Mouse (Mus musculus) heart, embryonic 14.5 days (tissue): ENCODE data around the gene Crhr2. TPM values are rescaled to one million over a fixed set of nuclear protein-coding genes. Genes with fewer than 3 reads are reported as not detected.

Source experiments
- ATAC-seq: fragments of 200-750 bp; cut with Nextera tagmentation; 2 replicates; pipeline ENCODE4 v1.8.0; 2017; ENCODE audit warnings: low read depth, moderate TSS enrichment; ENCODE audit not compliant: insufficient number of reproducible peaks, insufficient read depth, low FRiP score
- H3K27ac ChIP-seq, 2 experiments: fragments of 200-500 bp in 1 of 2; fragments of 300-500 bp in 1 of 2; sonication (generic) in 1 of 2; replicated peaks in 1 of 2; 2 replicates each; pipeline ENCODE4 v1.5.1; 2012 to 2014; ENCODE audit warnings: low read depth in 2 of 2, low read length in 2 of 2, control low read depth in 1 of 2, mild to moderate bottlenecking in 1 of 2, mixed read lengths in 1 of 2; ENCODE audit not compliant: control insufficient read depth in 1 of 2, insufficient read depth in 1 of 2
- H3K27me3 ChIP-seq: fragments of 300-500 bp; sonication (generic); 2 replicates; pipeline ENCODE4 v1.6.1; 2014; ENCODE audit warnings: mild to moderate bottlenecking, low read length, control low read depth; ENCODE audit not compliant: control insufficient read depth, insufficient read depth
- H3K36me3 ChIP-seq: fragments of 300-500 bp; sonication (generic); 2 replicates; pipeline ENCODE4 v1.6.1; 2014; ENCODE audit warnings: mild to moderate bottlenecking, control low read depth, low read length, mixed read lengths; ENCODE audit not compliant: control insufficient read depth, insufficient read depth
- H3K4me1 ChIP-seq, 2 experiments: fragments of 200-500 bp in 1 of 2; fragments of 300-500 bp in 1 of 2; sonication (generic) in 1 of 2; 2 replicates each; pipeline ENCODE4 v1.6.1; 2012 to 2014; ENCODE audit warnings: low read length in 2 of 2, control low read depth in 1 of 2, mixed read lengths in 1 of 2; ENCODE audit not compliant: control insufficient read depth in 2 of 2, insufficient read depth in 2 of 2
- H3K4me2 ChIP-seq: fragments of 300-500 bp; sonication (generic); 2 replicates; pipeline ENCODE4 v1.6.1; 2014; ENCODE audit warnings: mild to moderate bottlenecking, low read length
- H3K4me3 ChIP-seq, 2 experiments: fragments of 200-500 bp in 1 of 2; fragments of 300-500 bp in 1 of 2; sonication (generic) in 1 of 2; 2 replicates each; pipeline ENCODE4 v1.5.1; 2012 to 2014; ENCODE audit warnings: low read length in 2 of 2, mild to moderate bottlenecking in 2 of 2, control low read depth in 1 of 2, low read depth in 1 of 2, moderate library complexity in 1 of 2; ENCODE audit not compliant: control insufficient read depth in 1 of 2, insufficient read depth in 1 of 2
- H3K9ac ChIP-seq: fragments of 300-500 bp; sonication (generic); 2 replicates; pipeline ENCODE4 v1.6.1; 2014; ENCODE audit warnings: mild to moderate bottlenecking, low read length
- H3K9me3 ChIP-seq: fragments of 300-500 bp; sonication (generic); 2 replicates; pipeline ENCODE4 v1.6.1; 2016; ENCODE audit warnings: low read length, control low read depth; ENCODE audit not compliant: control insufficient read depth
- WGBS: fragments of 180-500 bp; shearing (Covaris S2); extraction: QIAGEN DNeasy Blood & Tissue Kit; methylation state at CpG from one replicate; pipeline ENCODE4 v1.1.7; 2014; 5-methylcytosine and 5-hydroxymethylcytosine counted together
- polyA plus RNA-seq: library from polyadenylated mRNA; unstranded; fragments of >200 nt; fragmentation: Nextera tagmentation; extraction: Ambion mirVana; gene quantifications from 2 replicates; pipeline ENCODE4 v1.2.1, GENCODE M21; 2014

Gene Crhr2
- polyA plus RNA-seq, 1 experiment from 2014 or later: 10.0 TPM

DNA sequence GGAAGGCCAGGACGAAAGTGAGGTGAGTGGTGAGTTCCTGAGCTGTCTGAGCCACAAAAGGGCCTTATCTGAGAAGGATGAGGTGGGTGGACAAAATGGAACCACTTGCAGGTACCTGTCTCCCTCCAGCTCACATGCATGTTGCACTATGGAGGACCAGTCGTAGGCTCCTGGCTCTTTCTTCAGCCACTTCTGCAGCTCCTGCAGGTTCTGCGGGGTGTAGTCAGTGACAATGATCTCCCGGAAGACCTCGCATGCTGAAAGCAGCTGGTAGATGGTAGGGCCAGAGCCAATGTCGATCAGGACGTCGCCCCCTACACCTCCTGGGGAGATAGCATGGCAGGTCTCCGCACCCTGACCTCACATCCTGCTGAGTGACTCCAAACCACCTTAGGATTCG, 40.4 kb upstream of the Crhr2 start:
- H3K9me3 ChIP-seq: no peaks in the 10 kb centered on the region
- H3K27ac ChIP-seq: no peak overlapping the region
- H3K27me3 ChIP-seq: no peaks in the 10 kb centered on the region
- H3K9ac ChIP-seq: no peak overlapping the region
- peaks cover 2 to 4% of the 10 kb centered on the region in 2 experiments; a peak in 3 of 4 replicates for H3K4me1 ChIP-seq
- H3K36me3 ChIP-seq: no peaks in the 10 kb centered on the region
- H3K4me2 ChIP-seq: no peak overlapping the region
- WGBS: 62% methylated on average over 10 of the region's 10 CpGs
- no peak; the same call in 1 of the 2 replicates for ATAC-seq
- H3K4me3 ChIP-seq: no peak overlapping the region

DNA sequence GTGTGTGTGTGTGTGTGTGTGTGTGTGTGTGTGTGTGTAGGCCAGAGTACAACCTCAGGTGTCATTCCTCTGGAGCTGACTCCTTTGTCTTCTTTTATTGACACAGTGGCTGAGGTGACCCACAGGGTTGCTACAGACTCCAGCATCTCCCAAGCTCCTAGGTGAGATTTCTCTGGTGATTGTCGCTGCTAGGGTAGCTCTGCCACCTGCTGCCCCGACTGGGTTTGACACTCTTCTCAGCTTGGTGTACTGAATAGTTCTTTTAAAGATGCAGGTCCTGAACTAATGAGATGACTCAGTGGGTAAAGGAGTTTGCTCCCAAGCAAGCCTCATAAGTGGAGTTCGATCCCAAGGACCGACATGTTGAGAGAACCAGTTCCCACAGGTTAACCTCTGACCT, 38.8 kb upstream of the Crhr2 start:
- Histone ChIP-seq H3K9ac (no peak overlapping the region), H3K27ac (no peak overlapping the region), H3K36me3 (no peaks in the 10 kb centered on the region), H3K4me2 (no peak overlapping the region), H3K27me3 (0 out of 2 replicates have a peak, but pooled peaks cover 2% of the 10 kb centered on the region), H3K4me1 (peaks cover 2 to 4% of the 10 kb centered on the region in 2 experiments; a peak in 3 of 4 replicates), H3K4me3 (no peak overlapping the region), H3K9me3 (no peaks in the 10 kb centered on the region)
- ATAC-seq: no peak
- WGBS: 57% methylated on average over 4 of the region's 4 CpGs

DNA sequence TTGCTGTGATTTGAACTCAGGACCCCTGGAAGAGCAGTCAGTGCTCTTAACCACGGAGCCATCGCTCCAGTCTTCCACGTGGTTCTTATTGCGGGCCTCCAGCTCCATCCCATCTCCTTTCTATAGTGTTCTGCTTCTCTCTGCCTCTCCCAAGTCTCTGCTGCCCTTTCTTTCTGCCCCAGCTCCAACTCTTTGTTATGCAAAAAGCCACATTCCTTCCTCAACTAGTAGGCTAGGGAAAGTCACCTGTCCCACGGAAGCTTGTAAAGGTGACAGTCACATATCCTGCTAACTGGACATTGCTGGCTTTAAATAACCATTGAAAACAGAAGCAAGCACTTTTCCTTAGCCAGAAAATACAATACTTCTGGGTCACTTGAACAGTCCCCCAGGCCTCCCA, 37.0 kb upstream of the Crhr2 start:
- Histone ChIP-seq H3K9ac (no peak overlapping the region), H3K9me3 (no peaks in the 10 kb centered on the region), H3K4me1 (no peaks in the 10 kb centered on the region), H3K4me3 (no peak overlapping the region), H3K27me3 (0 out of 2 replicates have a peak, but pooled peaks cover 2% of the 10 kb centered on the region), H3K27ac (no peak overlapping the region), H3K36me3 (no peaks in the 10 kb centered on the region), H3K4me2 (no peak overlapping the region)
- 63% methylated on average over 5 of the region's 5 CpGs for WGBS
- no peak for ATAC-seq

DNA sequence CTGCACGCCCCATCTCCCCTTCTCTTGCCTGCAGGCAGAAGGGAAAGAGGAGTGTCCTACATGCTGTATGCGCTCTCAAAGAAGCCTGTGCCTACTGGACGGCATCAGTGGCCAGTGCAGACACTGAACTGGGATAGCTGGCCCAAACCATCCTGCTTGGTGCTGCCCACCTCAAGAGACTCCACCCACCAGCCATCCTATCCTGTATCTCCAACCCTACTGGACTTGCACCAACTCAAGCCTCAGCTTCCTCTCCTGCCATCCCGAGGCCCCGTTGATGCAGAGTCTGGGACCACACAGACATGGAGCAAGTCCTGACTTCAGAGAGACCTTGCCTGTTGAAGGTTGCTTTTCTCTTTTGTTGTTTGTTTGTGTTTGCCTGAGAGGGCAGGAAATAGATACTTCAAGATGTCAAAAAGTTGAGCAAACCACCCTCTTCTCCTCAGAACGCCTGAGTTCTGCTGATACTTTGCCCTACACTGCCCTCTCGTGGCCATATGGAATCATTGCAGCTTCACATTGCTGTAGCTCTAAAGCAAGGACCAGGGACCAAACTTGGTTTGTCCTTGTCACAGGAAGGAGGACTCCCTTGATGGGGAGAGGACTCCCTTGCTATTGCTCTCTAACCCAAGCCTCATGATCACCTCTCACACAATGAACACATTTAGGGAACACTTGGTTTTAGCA, 34.1 kb upstream of the Crhr2 start:
- Histone ChIP-seq H3K27ac (no peak overlapping the region), H3K27me3 (0 out of 2 replicates have a peak, but pooled peaks cover 2% of the 10 kb centered on the region), H3K36me3 (no peaks in the 10 kb centered on the region), H3K9ac (no peak overlapping the region), H3K9me3 (no peaks in the 10 kb centered on the region), H3K4me1 (no peaks in the 10 kb centered on the region), H3K4me3 (no peak overlapping the region), H3K4me2 (no peak overlapping the region)
- WGBS: 51% methylated on average over 7 of the region's 7 CpGs
- no peak for ATAC-seq

DNA sequence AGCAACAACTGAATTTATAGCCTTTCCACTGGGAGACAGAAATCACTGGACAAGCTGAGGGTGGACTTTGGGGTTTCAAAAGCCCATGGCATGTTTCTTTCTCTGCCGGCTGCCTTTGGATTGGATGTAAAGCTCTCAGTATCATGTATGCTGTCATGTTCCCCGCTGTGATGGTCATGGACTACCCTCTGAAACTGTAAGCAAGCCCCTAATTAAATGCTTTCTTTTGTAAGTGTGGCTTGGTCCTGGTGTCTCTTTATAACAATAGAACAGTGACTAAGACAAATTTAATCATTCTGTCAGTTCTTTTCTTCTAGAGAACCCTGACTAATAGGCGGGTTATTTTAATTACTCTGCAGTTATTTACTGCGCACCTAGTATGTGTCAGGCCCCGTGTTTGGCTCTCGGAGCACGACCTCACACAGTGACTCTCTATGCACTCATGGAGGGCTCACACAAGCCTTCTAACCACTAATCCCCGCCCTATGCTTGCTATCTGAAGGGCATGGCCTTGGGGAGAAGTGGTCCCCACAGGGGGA, 30.3 kb upstream of the Crhr2 start:
- no peak overlapping the region for H3K4me2 ChIP-seq
- no peak for ATAC-seq
- no peaks in the 10 kb centered on the region for H3K9me3 ChIP-seq
- no peak overlapping the region for H3K27ac ChIP-seq
- H3K27me3 ChIP-seq: 0 out of 2 replicates have a peak, but pooled peaks cover 2% of the 10 kb centered on the region
- no peak overlapping the region for H3K4me3 ChIP-seq
- H3K4me1 ChIP-seq: no peaks in the 10 kb centered on the region
- 85% methylated on average over 8 of the region's 8 CpGs for WGBS
- no peak overlapping the region for H3K9ac ChIP-seq
- H3K36me3 ChIP-seq: no peaks in the 10 kb centered on the region

DNA sequence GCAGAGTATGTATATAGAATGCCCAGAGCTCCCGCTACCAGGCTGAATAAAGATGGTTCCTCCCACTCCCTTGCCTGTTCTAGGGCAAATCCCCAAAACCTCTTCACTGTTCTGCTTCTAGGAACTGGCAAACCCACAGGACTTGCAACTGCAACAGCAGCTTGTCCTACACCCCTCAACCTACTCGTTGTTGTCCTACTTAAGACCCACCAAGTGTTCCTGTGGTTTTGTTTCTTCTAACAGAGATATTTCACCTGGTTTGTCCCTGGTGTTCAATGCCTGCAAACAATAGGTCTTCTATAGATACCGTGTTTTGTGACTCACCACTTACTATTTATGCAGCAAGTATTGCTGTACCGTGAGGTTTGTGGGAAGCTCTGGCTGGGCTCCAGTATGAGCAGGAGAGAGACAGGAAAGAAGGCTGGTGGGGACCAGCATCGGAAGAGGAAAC, 28.5 kb upstream of the Crhr2 start:
- H3K27ac ChIP-seq: no peak overlapping the region
- H3K4me2 ChIP-seq: no peak overlapping the region
- no peaks in the 10 kb centered on the region for H3K27me3 ChIP-seq
- no peak overlapping the region for H3K9ac ChIP-seq
- 49% methylated on average over 5 of the region's 5 CpGs for WGBS
- ATAC-seq: no peak
- no peaks in the 10 kb centered on the region for H3K9me3 ChIP-seq
- no peaks in the 10 kb centered on the region for H3K4me1 ChIP-seq
- H3K36me3 ChIP-seq: no peaks in the 10 kb centered on the region
- no peak overlapping the region for H3K4me3 ChIP-seq

DNA sequence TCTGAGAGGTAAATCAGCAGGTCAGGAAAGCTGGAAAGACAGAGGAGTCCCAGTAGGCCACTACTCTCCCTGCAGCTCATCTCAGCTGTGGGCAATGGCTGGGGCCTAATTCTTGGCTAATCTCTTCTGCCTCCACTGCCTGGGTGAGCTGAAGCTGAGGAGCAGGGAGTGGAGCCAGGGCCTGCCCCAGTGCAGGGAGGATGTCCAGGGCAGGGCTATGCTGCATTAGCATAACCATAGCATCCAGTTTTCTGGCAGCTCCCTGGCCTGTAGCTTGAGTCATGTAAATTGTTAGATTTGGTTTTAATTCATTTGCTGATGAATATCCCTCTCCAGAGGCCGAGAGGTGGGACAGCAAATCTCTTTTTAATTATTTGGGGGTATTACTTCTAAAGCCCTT, 26.4 kb upstream of the Crhr2 start:
- 79% methylated on average over 1 of the region's 1 CpGs for WGBS

More for the DNA sequence above, 26.4 kb upstream of the Crhr2 start:
- Histone ChIP-seq H3K4me1 (no peaks in the 10 kb centered on the region), H3K9me3 (no peaks in the 10 kb centered on the region), H3K4me2 (no peak overlapping the region), H3K27me3 (no peaks in the 10 kb centered on the region), H3K4me3 (no peak overlapping the region), H3K36me3 (no peaks in the 10 kb centered on the region), H3K27ac (no peak overlapping the region), H3K9ac (no peak overlapping the region)
- no peak for ATAC-seq
